Mouse (Mus musculus): ENCODE measurements around the gene Unc13d. TPM values are rescaled to one million over a fixed set of nuclear protein-coding genes. Genes with fewer than 3 reads are reported as not detected.
"Not testable (repeated sequence)": the region's sequence is repeated elsewhere in the genome, so short reads cannot be mapped to it uniquely, and the experiment has no call there.

The Unc13d gene
- polyA plus RNA-seq, 1 experiment from 2014 or later, result 2.9 TPM

DNA sequence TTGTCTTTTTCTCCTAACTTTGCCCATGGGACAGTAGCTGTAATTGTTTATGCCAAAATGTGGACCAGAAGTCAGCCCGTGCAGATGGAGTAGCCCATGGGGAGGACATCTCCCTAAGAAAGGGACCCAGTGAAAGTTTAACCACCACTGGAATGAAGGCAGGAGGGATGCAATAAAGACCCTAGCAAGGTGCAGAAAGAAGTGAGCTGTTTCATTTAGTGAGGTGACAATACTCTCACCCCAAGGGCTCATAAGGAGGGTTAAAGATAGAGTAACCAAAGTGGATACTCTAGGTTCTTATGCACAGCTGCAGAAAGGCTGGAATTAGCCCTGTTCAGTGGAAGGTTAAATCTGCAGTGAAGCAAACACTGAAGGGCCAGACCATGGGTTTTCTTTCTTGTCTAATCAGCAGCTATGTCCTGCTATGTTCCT is 58.4 kb downstream of the Unc13d start:
- Histone ChIP-seq H3K4me3 (no peak overlapping the region), H3K9me3 (no peaks in the 10 kb centered on the region), H3K4me1 (peaks cover 22% of the 10 kb centered on the region), H3K36me3 (replicated peaks) (peaks cover 26% of the 10 kb centered on the region), H3K27ac (replicated peaks) (no peak overlapping the region), H3K27me3 (replicated peaks; ENCODE audit: low read depth, poor library complexity, severe bottlenecking) (no peaks in the 10 kb centered on the region)
- 67% methylated on average over 1 of the region's 1 CpGs for WGBS
- no peak for DNase-seq (ENCODE audit: low spot score)

DNA sequence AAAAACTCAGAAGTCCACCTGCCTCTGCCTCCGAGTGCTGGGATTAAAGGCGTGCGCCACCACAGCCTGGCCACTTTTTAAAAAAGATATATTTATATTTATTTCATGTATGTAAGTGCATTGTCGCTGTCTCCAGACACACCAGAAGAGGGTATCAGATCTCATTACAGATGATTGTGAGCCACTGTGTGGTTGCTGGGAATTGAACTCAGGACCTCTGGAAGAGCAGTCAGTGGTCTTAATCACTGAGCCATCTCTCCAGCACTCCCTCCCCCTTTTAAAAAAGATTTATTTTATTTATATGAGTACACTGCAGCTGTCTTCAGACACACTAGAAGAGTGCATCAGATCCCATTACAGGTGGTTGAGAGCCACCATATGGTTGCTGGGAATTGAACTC is 58.9 kb downstream of the Unc13d start:
- H3K4me3 ChIP-seq; H3K27me3 ChIP-seq (replicated peaks; ENCODE audit: low read depth, poor library complexity, severe bottlenecking); H3K9me3 ChIP-seq; DNase-seq (ENCODE audit: low spot score); H3K27ac ChIP-seq (replicated peaks): not testable (repeated sequence)
- 93% methylated on average over 4 of the region's 4 CpGs for WGBS
- Histone ChIP-seq H3K4me1 (peaks cover 22% of the 10 kb centered on the region), H3K36me3 (replicated peaks) (peaks cover 26% of the 10 kb centered on the region)

- Histone ChIP-seq H3K4me1 (peaks cover 23% of the 10 kb centered on the region), H3K9me3 (no peaks in the 10 kb centered on the region), H3K4me3 (no peak overlapping the region), H3K27ac (replicated peaks) (no peak overlapping the region), H3K36me3 (replicated peaks) (peaks cover 19% of the 10 kb centered on the region), H3K27me3 (replicated peaks; ENCODE audit: low read depth, poor library complexity, severe bottlenecking) (no peaks in the 10 kb centered on the region)
- peak; percentile 48 for DNase-seq (ENCODE audit: low spot score)
- WGBS, result 23% methylated on average over 6 of the region's 6 CpGs
Observed at GRCm38 (mm10) chr11:116018106-116018505, 59.7 kb downstream of the Unc13d start.

DNA sequence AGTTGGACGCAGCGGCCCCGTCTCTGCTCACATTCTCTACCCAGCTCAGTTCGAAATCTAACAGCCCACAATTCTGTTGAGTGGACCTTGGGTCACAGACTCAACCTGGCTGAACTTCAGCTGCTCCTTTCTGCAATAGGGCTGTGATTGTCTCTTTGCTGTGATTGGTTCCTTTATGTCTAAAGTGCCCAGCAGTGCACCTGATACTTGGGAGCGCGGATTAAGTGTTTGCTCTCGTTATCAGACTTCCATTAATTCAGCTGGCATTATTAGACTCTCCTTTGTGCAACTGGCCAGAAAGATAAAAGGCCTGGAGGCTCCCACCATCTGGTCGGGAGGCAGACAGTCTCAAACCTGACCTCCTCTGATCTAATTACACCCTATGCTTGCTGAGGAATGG is 62.9 kb downstream of the Unc13d start:
- Histone ChIP-seq H3K4me3 (no peak overlapping the region), H3K27ac (replicated peaks) (no peak overlapping the region), H3K27me3 (replicated peaks; ENCODE audit: low read depth, poor library complexity, severe bottlenecking) (no peaks in the 10 kb centered on the region), H3K4me1 (peaks cover 47% of the 10 kb centered on the region), H3K36me3 (replicated peaks) (peaks cover 13% of the 10 kb centered on the region), H3K9me3 (no peaks in the 10 kb centered on the region)
- DNase-seq (ENCODE audit: low spot score), result no peak
- WGBS, result 68% methylated on average over 8 of the region's 8 CpGs

- under 1% methylated on average over 55 of the region's 55 CpGs for WGBS
- Histone ChIP-seq H3K27me3 (replicated peaks; ENCODE audit: low read depth, poor library complexity, severe bottlenecking) (no peaks in the 10 kb centered on the region), H3K4me1 (peaks cover 40% of the 10 kb centered on the region), H3K4me3 (peak within 1 kb of the TSS; percentile 74), H3K36me3 (replicated peaks) (peaks cover 37% of the 10 kb centered on the region), H3K9me3 (no peaks in the 10 kb centered on the region), H3K27ac (replicated peaks) (peak within 1 kb of the TSS; percentile 92)
- DNase-seq (ENCODE audit: low spot score), result peak; percentile 96
Observed at GRCm38 (mm10) chr11:116012262-116012947, 65.4 kb downstream of the Unc13d start, which contains the start of gene Galk1. Gene Galk1 (minus strand): TSS chr11:116012719.

Other genes starting within 250 kb of the Unc13d start
- gene Myo15b, start 219.6 kb downstream of the Unc13d start, polyA plus RNA-seq (2016; fragmentation: Nextera tagmentation; extraction: Ambion mirVana), result 0.07 and 0.16 TPM in 2 replicates
- 1.5 and 1.8 TPM in 2 replicates for gene Smim5, start 178.0 kb downstream of the Unc13d start, polyA plus RNA-seq (2016; fragmentation: Nextera tagmentation; extraction: Ambion mirVana)
- 1.1 and 1.6 TPM in 2 replicates for gene Smim6, start 165.9 kb downstream of the Unc13d start, polyA plus RNA-seq (2016; fragmentation: Nextera tagmentation; extraction: Ambion mirVana)
- gene Sap30bp, start 144.7 kb downstream of the Unc13d start, polyA plus RNA-seq (2016; fragmentation: Nextera tagmentation; extraction: Ambion mirVana), result 48.4 and 50.8 TPM in 2 replicates
- 27.9 and 30.7 TPM in 2 replicates for gene Recql5, start 144.5 kb downstream of the Unc13d start, polyA plus RNA-seq (2016; fragmentation: Nextera tagmentation; extraction: Ambion mirVana)
- gene Itgb4, start 103.3 kb downstream of the Unc13d start, polyA plus RNA-seq (2016; fragmentation: Nextera tagmentation; extraction: Ambion mirVana), result 1.1 and 1.5 TPM in 2 replicates
- gene Galk1, start 65.2 kb downstream of the Unc13d start, polyA plus RNA-seq (2016; fragmentation: Nextera tagmentation; extraction: Ambion mirVana), result 212 and 216 TPM in 2 replicates
- 1,824 and 1,981 TPM in 2 replicates for gene H3f3b, start 50.0 kb downstream of the Unc13d start, polyA plus RNA-seq (2016; fragmentation: Nextera tagmentation; extraction: Ambion mirVana)
- 49.4 and 50.9 TPM in 2 replicates for gene Unk, start 47.6 kb downstream of the Unc13d start, polyA plus RNA-seq (2016; fragmentation: Nextera tagmentation; extraction: Ambion mirVana)
- gene Wbp2, start 9.0 kb upstream of the Unc13d start, polyA plus RNA-seq (2016; fragmentation: Nextera tagmentation; extraction: Ambion mirVana), result 74.2 and 76.8 TPM in 2 replicates
- 4.5 and 4.7 TPM in 2 replicates for gene Trim47, start 49.2 kb upstream of the Unc13d start, polyA plus RNA-seq (2016; fragmentation: Nextera tagmentation; extraction: Ambion mirVana)
- 1.9 and 2.3 TPM in 2 replicates for gene Trim65, start 53.2 kb upstream of the Unc13d start, polyA plus RNA-seq (2016; fragmentation: Nextera tagmentation; extraction: Ambion mirVana)
- gene Mrpl38, start 60.9 kb upstream of the Unc13d start, polyA plus RNA-seq (2016; fragmentation: Nextera tagmentation; extraction: Ambion mirVana), result 108 and 117 TPM in 2 replicates
- 61.0 and 61.8 TPM in 2 replicates for gene Fbf1, start 90.2 kb upstream of the Unc13d start, polyA plus RNA-seq (2016; fragmentation: Nextera tagmentation; extraction: Ambion mirVana)
- 62.7 and 65.6 TPM in 2 replicates for gene Ten1, start 120.9 kb upstream of the Unc13d start, polyA plus RNA-seq (2016; fragmentation: Nextera tagmentation; extraction: Ambion mirVana)
- 17.7 and 18.8 TPM in 2 replicates for gene Acox1, start 121.1 kb upstream of the Unc13d start, polyA plus RNA-seq (2016; fragmentation: Nextera tagmentation; extraction: Ambion mirVana)
- gene Evpl, start 160.1 kb upstream of the Unc13d start, polyA plus RNA-seq (2016; fragmentation: Nextera tagmentation; extraction: Ambion mirVana), result 1.0 and 1.3 TPM in 2 replicates
- gene Srp68, start 196.3 kb upstream of the Unc13d start, polyA plus RNA-seq (2016; fragmentation: Nextera tagmentation; extraction: Ambion mirVana), result 104 TPM in 2 replicates
- gene Galr2, start 203.0 kb upstream of the Unc13d start, polyA plus RNA-seq (2016; fragmentation: Nextera tagmentation; extraction: Ambion mirVana), result 0.25 and 0.39 TPM in 2 replicates
- 55.4 and 59.7 TPM in 2 replicates for gene Exoc7, start 229.3 kb upstream of the Unc13d start, polyA plus RNA-seq (2016; fragmentation: Nextera tagmentation; extraction: Ambion mirVana)